Mouse (Mus musculus) intestine, postnatal 0 days (tissue): ENCODE measurements at regions not wholly inside any gene's neighbourhood (a gene's known extent, or its start where the extent isn't known, plus 50 kb on each side); places are given as distances from the start of the nearest gene placed in this dataset.

Experiments
- ATAC-seq: fragments of 200-750 bp; cut with Nextera tagmentation; 2 replicates; pipeline ENCODE4 v1.8.0; 2017; ENCODE audit warnings: mild to moderate bottlenecking, moderate TSS enrichment, moderate library complexity
- H3K27ac ChIP-seq: fragments of 300-500 bp; sonication (generic); 2 replicates; pipeline ENCODE4 v1.5.1; 2014; ENCODE audit warnings: mild to moderate bottlenecking, low read depth, low read length, moderate library complexity
- H3K27me3 ChIP-seq: fragments of 300-500 bp; sonication (generic); replicated peaks from 2 replicates; pipeline ENCODE4 v1.6.1; 2014; ENCODE audit warnings: low read length, mixed read lengths; ENCODE audit not compliant: control insufficient read depth, insufficient read depth
- H3K36me3 ChIP-seq: fragments of 300-500 bp; sonication (generic); 2 replicates; pipeline ENCODE4 v1.6.1; 2014; ENCODE audit warnings: mild to moderate bottlenecking, moderate library complexity; ENCODE audit not compliant: control insufficient read depth, insufficient read depth
- H3K4me1 ChIP-seq: fragments of 300-500 bp; sonication (generic); replicated peaks from 2 replicates; pipeline ENCODE4 v1.6.1; 2014; ENCODE audit warnings: antibody characterized with exemption, low read length, mixed read lengths; ENCODE audit not compliant: control insufficient read depth, insufficient read depth
- H3K4me2 ChIP-seq: fragments of 300-500 bp; sonication (generic); replicated peaks from 2 replicates; pipeline ENCODE4 v1.6.1; 2014; ENCODE audit warnings: low read depth, mild to moderate bottlenecking, moderate library complexity
- H3K4me3 ChIP-seq: fragments of 300-500 bp; sonication (generic); 2 replicates; pipeline ENCODE4 v1.5.1; 2014; ENCODE audit warnings: low read depth, low read length
- H3K9ac ChIP-seq: fragments of 300-500 bp; sonication (generic); 2 replicates; pipeline ENCODE4 v1.6.1; 2014; ENCODE audit warnings: mild to moderate bottlenecking, low read depth, low read length
- H3K9me3 ChIP-seq: fragments of 300-500 bp; sonication (generic); 2 replicates; pipeline ENCODE4 v1.6.1; 2016; ENCODE audit warnings: mixed run types; ENCODE audit not compliant: control insufficient read depth
- CTCF ChIP-seq: sonication (generic); IDR thresholded peaks from 2 replicates; pipeline ENCODE4 v1.5.1; 2016; ENCODE audit warnings: low read depth, mild to moderate bottlenecking, control low read depth, antibody characterized with exemption, moderate library complexity
- WGBS: fragments of 180-500 bp; shearing (Covaris S2); extraction: QIAGEN DNeasy Blood & Tissue Kit; methylation state at CpG from one replicate; pipeline ENCODE4 v1.1.7; 2014; 5-methylcytosine and 5-hydroxymethylcytosine counted together

- H3K27ac ChIP-seq: no peak overlapping the region
- no peaks in the 10 kb centered on the region for H3K4me1 ChIP-seq
- no peaks in the 10 kb centered on the region for H3K27me3 ChIP-seq
- no peaks in the 10 kb centered on the region for H3K9me3 ChIP-seq
- H3K4me2 ChIP-seq: no peak overlapping the region
- ATAC-seq: no peak
- no peak overlapping the region for H3K4me3 ChIP-seq
- no peak for TF ChIP-seq CTCF
- no peaks in the 10 kb centered on the region for H3K36me3 ChIP-seq
- H3K9ac ChIP-seq: no peak overlapping the region
These were observed 614.9 kb upstream of the Pcdh7 start for GRCm38 (mm10) chr5:57102897-57103296.

GRCm38 (mm10) chr5:57128478-57128877, 589.3 kb upstream of the Pcdh7 start:
- ATAC-seq: no peak
- no peaks in the 10 kb centered on the region for H3K36me3 ChIP-seq
- H3K27ac ChIP-seq: no peak overlapping the region
- H3K9ac ChIP-seq: no peak overlapping the region
- no peak overlapping the region for H3K4me3 ChIP-seq
- no peaks in the 10 kb centered on the region for H3K27me3 ChIP-seq
- H3K4me2 ChIP-seq: no peak overlapping the region
- H3K4me1 ChIP-seq: no peaks in the 10 kb centered on the region
- WGBS: 78% methylated on average over 1 of the region's 1 CpGs
- no peaks in the 10 kb centered on the region for H3K9me3 ChIP-seq
- peak; percentile 35 for TF ChIP-seq CTCF
